Comparison of ENCODE assay signal across 15 mouse cellular contexts in the genomic region with DNA sequence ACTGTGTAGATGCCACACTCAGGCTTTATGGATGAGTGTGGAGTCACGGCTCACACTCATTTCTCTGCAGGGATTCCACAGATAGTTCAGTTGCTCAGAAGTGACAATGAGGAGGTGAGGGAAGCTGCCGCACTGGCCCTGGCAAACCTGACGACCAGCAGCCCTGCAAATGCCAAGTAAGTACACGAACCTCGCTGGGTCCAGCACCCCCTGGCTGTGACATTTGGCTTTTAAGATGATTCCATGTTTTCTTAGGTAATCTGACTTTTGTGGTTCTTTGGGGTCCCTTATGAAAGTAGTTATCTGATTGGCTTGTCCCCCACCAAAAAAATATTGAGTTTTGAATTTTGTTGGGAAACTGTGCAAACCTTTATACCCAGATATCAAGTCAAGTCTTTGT.
A peak's percentile ranks its signal among the peaks of the same experiment; 100 is the strongest.
DNase-seq lines count a peak whose midpoint lies in the region; ATAC-seq and TF ChIP-seq lines count a peak whose summit lies in the region.
"Had no signal": no experiment of that assay in that cellular context is flagged by ENCODE, and none has a peak within 500 bp of the region (broad histone marks: within the 10 kb centered on the region; RNA-seq: fewer than 3 reads in every experiment).

No protein-coding gene starts in this region.

- ATAC-seq in hindbrain, postnatal 0 days, result no peak
- no peak for ATAC-seq in hindbrain, embryonic 12.5 days (ENCODE audit: low FRiP score)
- no peak for ATAC-seq in lung, postnatal 0 days
- no peak for ATAC-seq in megakaryocyte, adult 5-6 weeks (ENCODE audit: poor library complexity, severe bottlenecking)
- ATAC-seq: midbrain, embryonic 16.5 days had no signal

- H3K4me2 ChIP-seq in hindbrain, postnatal 0 days (ENCODE audit: low read depth, low read length), result no peak overlapping the region
- no peak overlapping the region for H3K4me2 ChIP-seq in hindbrain, embryonic 12.5 days (replicated peaks)
- H3K4me2 ChIP-seq in lung, postnatal 0 days (replicated peaks; ENCODE audit: low read depth, low read length), result no peak overlapping the region
- H3K4me2 ChIP-seq: limb, embryonic 12.5 days; neural tube, embryonic 12.5 days had no signal

- no peaks in the 10 kb centered on the region for H3K9me3 ChIP-seq in hindbrain, postnatal 0 days (ENCODE audit: low read length)
- H3K9me3 ChIP-seq in hindbrain, embryonic 12.5 days (replicated peaks), result no peaks in the 10 kb centered on the region
- H3K9me3 ChIP-seq in lung, postnatal 0 days (ENCODE audit: low read length), result no peaks in the 10 kb centered on the region
- H3K9me3 ChIP-seq: embryonic facial prominence, embryonic 10.5 days; G1E; limb, embryonic 12.5 days; neural tube, embryonic 12.5 days had no signal

- no peak for TF ChIP-seq POLR2A in brain, embryonic 14.5 days (IDR thresholded peaks at IDR 0.05; ENCODE audit: borderline replicate concordance, extremely low read depth, insufficient read depth, insufficient read length, poor library complexity, severe bottlenecking)

- WGBS in hindbrain, postnatal 0 days, result 48% methylated on average over 5 of the region's 5 CpGs
- WGBS in hindbrain, embryonic 12.5 days, result 62% methylated on average over 5 of the region's 5 CpGs
- WGBS in lung, postnatal 0 days, result 48% methylated on average over 5 of the region's 5 CpGs

- H3K27me3 ChIP-seq in hindbrain, postnatal 0 days (ENCODE audit: insufficient read depth, low read length), result no peaks in the 10 kb centered on the region
- H3K27me3 ChIP-seq in hindbrain, embryonic 12.5 days, result peaks cover 4% of the 10 kb centered on the region; the same call in 1 of the 2 replicates
- no peaks in the 10 kb centered on the region for H3K27me3 ChIP-seq in lung, postnatal 0 days (replicated peaks; ENCODE audit: insufficient read depth, low read length)
- H3K27me3 ChIP-seq: neural tube, embryonic 12.5 days had no signal

- no peak for TF ChIP-seq EP300 in lung, postnatal 0 days (IDR thresholded peaks at IDR 0.05)

- no peak overlapping the region for H3K4me3 ChIP-seq in hindbrain, postnatal 0 days (ENCODE audit: low read length)
- no peak overlapping the region for H3K4me3 ChIP-seq in hindbrain, embryonic 12.5 days
- H3K4me3 ChIP-seq in lung, postnatal 0 days (ENCODE audit: low read depth, low read length), result no peak overlapping the region
- H3K4me3 ChIP-seq: embryonic facial prominence, embryonic 10.5 days; limb, embryonic 12.5 days; neural tube, embryonic 12.5 days had no signal

- no peaks in the 10 kb centered on the region for H3K4me1 ChIP-seq in hindbrain, postnatal 0 days (ENCODE audit: insufficient read depth, low read length)
- no peaks in the 10 kb centered on the region for H3K4me1 ChIP-seq in hindbrain, embryonic 12.5 days
- no peaks in the 10 kb centered on the region for H3K4me1 ChIP-seq in lung, postnatal 0 days (ENCODE audit: insufficient read depth, low read depth, low read length)
- H3K4me1 ChIP-seq: limb, embryonic 12.5 days; neural tube, embryonic 12.5 days had no signal

- no peaks in the 10 kb centered on the region for H3K36me3 ChIP-seq in hindbrain, postnatal 0 days (ENCODE audit: insufficient read depth, low read length)
- no peaks in the 10 kb centered on the region for H3K36me3 ChIP-seq in hindbrain, embryonic 12.5 days
- no peaks in the 10 kb centered on the region for H3K36me3 ChIP-seq in lung, postnatal 0 days (ENCODE audit: insufficient read depth, low read length)
- H3K36me3 ChIP-seq: embryonic facial prominence, embryonic 10.5 days; G1E; limb, embryonic 12.5 days; neural tube, embryonic 12.5 days had no signal

- no peak overlapping the region for H3K27ac ChIP-seq in hindbrain, postnatal 0 days
- no peak overlapping the region for H3K27ac ChIP-seq in hindbrain, embryonic 12.5 days
- H3K27ac ChIP-seq in lung, postnatal 0 days (ENCODE audit: low read length), result no peak overlapping the region
- H3K27ac ChIP-seq: embryonic facial prominence, embryonic 10.5 days; limb, embryonic 12.5 days; neural tube, embryonic 12.5 days had no signal

- peak; percentile 6 for DNase-seq in adrenal gland, postnatal 10 days
- no peak for DNase-seq in adrenal gland, postnatal 36 days
- peak; percentile 22 for DNase-seq in hindbrain, postnatal 0 days (ENCODE audit: low spot score)
- no peak for DNase-seq in lung, postnatal 0 days (ENCODE audit: low spot score)
- no peak for DNase-seq in lung, postnatal 25 days (ENCODE audit: low spot score)
- no peak for DNase-seq in brain, embryonic 14.5 days (ENCODE audit: low read depth)
- DNase-seq: lung, postnatal 14 days; right cerebral cortex, postnatal 4 days had no signal

- TF ChIP-seq CTCF in hindbrain, postnatal 0 days (IDR thresholded peaks at IDR 0.05; ENCODE audit: low read depth), result peak; percentile 54
- TF ChIP-seq CTCF in lung, postnatal 0 days (IDR thresholded peaks at IDR 0.05), result peak; percentile 46
- 0 out of 2 replicates have a peak, but pooled peaks have one; percentile 19 for TF ChIP-seq CTCF in brain, embryonic 14.5 days (IDR thresholded peaks at IDR 0.05; ENCODE audit: borderline replicate concordance, extremely low read depth, insufficient read depth, insufficient read length)

- H3K9ac ChIP-seq in hindbrain, postnatal 0 days (replicated peaks; ENCODE audit: low read length), result no peak overlapping the region
- H3K9ac ChIP-seq in hindbrain, embryonic 12.5 days, result no peak overlapping the region
- H3K9ac ChIP-seq in lung, postnatal 0 days (replicated peaks; ENCODE audit: low read depth), result no peak overlapping the region
- H3K9ac ChIP-seq: limb, embryonic 12.5 days; neural tube, embryonic 12.5 days had no signal

Comparison
In these comparisons a context has a peak if more than half of its experiments do, and no peak if none do; other contexts are left out.
1. DNase-seq: peak in adrenal gland, postnatal 10 days (single experiment) and hindbrain, postnatal 0 days (single experiment); none in adrenal gland, postnatal 36 days (0 of 2), lung, postnatal 0 days (single experiment), lung, postnatal 25 days (single experiment) and brain, embryonic 14.5 days (single experiment).
2. Peak in every context shown above with its lines, with median percentiles within 50 percentile points of each other: CTCF ChIP-seq.